Mouse (Mus musculus): ENCODE results near the gene Mks1. TPM values are rescaled to one million over a fixed set of nuclear protein-coding genes. Genes with fewer than 3 reads are reported as not detected.
A peak's percentile ranks its signal among the peaks of the same experiment; 100 is the strongest.

The Mks1 gene
- polyA plus RNA-seq, 1 experiment: 10.2 TPM

DNA sequence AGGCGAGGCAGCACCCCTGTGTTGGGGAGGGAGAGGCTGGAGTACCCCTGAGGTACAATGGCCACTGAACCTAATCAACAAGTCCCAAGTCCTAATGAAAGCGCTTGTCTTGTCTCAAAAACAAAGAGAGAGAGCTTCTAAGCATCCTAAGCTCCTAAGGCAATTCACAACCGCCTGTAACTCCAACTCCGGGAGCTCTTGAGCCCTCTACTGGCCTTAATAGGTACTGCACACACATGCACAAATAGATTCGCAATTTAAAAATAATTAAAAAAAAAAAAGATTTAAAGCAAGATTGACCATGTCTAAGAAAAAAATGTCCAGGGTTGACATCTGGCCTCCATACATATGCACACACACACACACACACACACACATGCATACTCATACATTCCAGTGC lies 30.5 kb downstream of the Mks1 start:
- WGBS: 40% methylated on average over 5 of the region's 5 CpGs
- Histone ChIP-seq H3K4me1 (ENCODE audit: control insufficient read depth, insufficient read depth, low read length) (peaks cover 2% of the 10 kb centered on the region; the same call in 1 of the 2 replicates), H3K4me3 (replicated peaks; ENCODE audit: control insufficient read depth, low read depth, low read length) (no peak overlapping the region), H3K27ac (ENCODE audit: control insufficient read depth, insufficient read depth, low read depth, low read length, poor library complexity) (no peak overlapping the region)
- TF ChIP-seq CTCF (IDR thresholded peaks at IDR 0.05; ENCODE audit: control insufficient read depth, insufficient read depth, low read length): 0 out of 2 replicates have a peak, but pooled peaks have one; percentile 4
- no peak for TF ChIP-seq POLR2A (IDR thresholded peaks at IDR 0.05; ENCODE audit: borderline replicate concordance, control insufficient read depth, low read depth, low read length)

DNA sequence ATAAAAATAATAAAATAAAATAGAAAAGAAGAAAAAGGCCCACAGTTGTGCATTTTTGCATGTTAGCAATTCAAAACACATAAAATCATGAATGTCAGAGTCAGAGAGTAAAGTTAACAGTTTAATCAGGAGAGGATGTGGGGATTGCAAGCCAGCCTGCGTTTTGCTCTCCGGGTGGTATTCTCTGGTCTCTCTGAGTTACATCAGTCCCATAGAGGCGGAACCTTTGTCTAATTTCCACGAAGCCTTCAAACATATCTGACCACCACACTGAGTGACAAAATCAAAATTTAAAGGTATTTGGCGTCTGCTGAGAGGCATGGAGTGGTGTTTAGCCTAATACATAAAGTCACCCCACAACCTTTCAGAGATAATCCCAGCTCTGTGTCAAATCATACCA lies 31.8 kb downstream of the Mks1 start:
- no peak for TF ChIP-seq POLR2A (IDR thresholded peaks at IDR 0.05; ENCODE audit: borderline replicate concordance, control insufficient read depth, low read depth, low read length)
- 71% methylated on average over 5 of the region's 5 CpGs for WGBS
- Histone ChIP-seq H3K27ac (ENCODE audit: control insufficient read depth, insufficient read depth, low read depth, low read length, poor library complexity) (no peak overlapping the region), H3K4me1 (ENCODE audit: control insufficient read depth, insufficient read depth, low read length) (peaks cover 2% of the 10 kb centered on the region; the same call in 1 of the 2 replicates), H3K4me3 (replicated peaks; ENCODE audit: control insufficient read depth, low read depth, low read length) (no peak overlapping the region)

DNA sequence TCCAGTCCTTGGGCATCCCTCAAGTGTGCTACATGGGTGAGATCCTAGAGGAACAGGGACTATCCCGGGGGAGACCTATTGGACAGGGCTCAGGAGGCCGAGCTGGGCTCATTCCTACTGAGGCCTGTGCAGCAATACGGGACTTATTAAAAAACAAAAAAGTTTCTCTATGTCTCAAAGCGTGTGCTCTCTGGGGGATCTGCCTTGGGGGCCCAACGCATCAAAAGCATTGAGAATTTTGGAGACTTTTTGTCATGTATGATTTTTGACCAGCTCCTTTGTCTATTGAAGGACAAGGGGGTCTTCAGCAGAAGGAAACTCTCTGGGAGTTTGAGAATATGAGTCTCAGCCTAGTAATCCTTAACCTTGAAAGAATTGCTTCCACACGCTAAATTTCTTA lies 39.2 kb downstream of the Mks1 start, which contains the start of gene Olfr462:
Gene Olfr462, minus strand, starts transcription at position 101 of the 400 bp plus-strand sequence.
- TF ChIP-seq POLR2A (IDR thresholded peaks at IDR 0.05; ENCODE audit: borderline replicate concordance, control insufficient read depth, low read depth, low read length): no peak
- TF ChIP-seq CTCF (IDR thresholded peaks at IDR 0.05; ENCODE audit: control insufficient read depth, insufficient read depth, low read length): no peak
- WGBS: 78% methylated on average over 6 of the region's 6 CpGs
- H3K27ac ChIP-seq (ENCODE audit: control insufficient read depth, insufficient read depth, low read depth, low read length, poor library complexity): no peak within 1 kb of the TSS
- no peak within 1 kb of the TSS for H3K4me3 ChIP-seq (replicated peaks; ENCODE audit: control insufficient read depth, low read depth, low read length)
- H3K4me1 ChIP-seq (ENCODE audit: control insufficient read depth, insufficient read depth, low read length): no peaks in the 10 kb centered on the region

DNA sequence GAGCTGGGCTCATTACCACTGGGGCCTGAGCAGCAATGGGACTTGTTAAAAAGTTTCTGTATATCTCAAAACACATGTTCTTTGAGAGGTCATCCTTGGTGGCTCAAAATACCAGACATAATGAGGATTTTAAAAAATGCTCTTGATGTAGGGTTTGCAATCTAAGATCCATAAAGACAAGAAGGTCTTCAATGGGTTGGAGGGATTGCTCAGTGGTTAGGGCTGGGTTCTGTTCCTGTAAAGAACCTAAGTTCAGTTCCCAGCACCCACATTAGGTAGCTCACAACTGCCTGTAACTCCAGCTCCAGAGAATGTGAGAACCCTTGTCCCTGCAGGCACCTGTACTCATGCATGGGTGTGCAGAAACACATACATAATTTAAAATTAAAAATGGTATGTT lies 44.3 kb downstream of the Mks1 start, which contains the start of gene Olfr463:
Gene Olfr463, minus strand, starts transcription at position 101 of the 400 bp plus-strand sequence.
- TF ChIP-seq CTCF (IDR thresholded peaks at IDR 0.05; ENCODE audit: control insufficient read depth, insufficient read depth, low read length) (no peak), POLR2A (IDR thresholded peaks at IDR 0.05; ENCODE audit: borderline replicate concordance, control insufficient read depth, low read depth, low read length) (no peak)
- Histone ChIP-seq H3K4me1 (ENCODE audit: control insufficient read depth, insufficient read depth, low read length) (peaks cover 2% of the 10 kb centered on the region), H3K4me3 (replicated peaks; ENCODE audit: control insufficient read depth, low read depth, low read length) (no peak within 1 kb of the TSS), H3K27ac (ENCODE audit: control insufficient read depth, insufficient read depth, low read depth, low read length, poor library complexity) (no peak within 1 kb of the TSS)

DNA sequence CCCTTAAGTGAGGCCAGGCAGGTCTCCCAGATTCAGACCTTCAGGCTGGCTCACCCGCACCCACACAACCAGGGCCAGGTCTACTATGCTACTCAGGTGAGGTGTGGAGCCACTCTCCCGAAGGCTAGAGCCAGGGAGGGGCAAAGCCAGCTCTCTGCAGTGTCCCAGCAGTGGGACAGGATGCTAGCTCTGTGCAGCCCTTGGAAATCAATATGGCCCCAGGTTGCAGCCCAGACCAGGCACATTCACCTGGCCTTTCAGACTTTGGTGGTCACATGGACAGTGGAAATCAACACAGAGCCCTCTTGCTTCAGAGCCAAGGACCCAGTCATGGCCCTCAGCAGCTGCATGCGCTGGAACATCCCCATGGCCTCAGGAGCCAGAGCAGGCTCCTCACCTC lies 51.3 kb downstream of the Mks1 start:
- Histone ChIP-seq H3K27ac (ENCODE audit: control insufficient read depth, insufficient read depth, low read depth, low read length, poor library complexity) (no peak overlapping the region), H3K4me1 (ENCODE audit: control insufficient read depth, insufficient read depth, low read length) (peaks cover 2% of the 10 kb centered on the region), H3K4me3 (replicated peaks; ENCODE audit: control insufficient read depth, low read depth, low read length) (no peak overlapping the region)
- WGBS: 64% methylated on average over 3 of the region's 3 CpGs
- no peak for TF ChIP-seq CTCF (IDR thresholded peaks at IDR 0.05; ENCODE audit: control insufficient read depth, insufficient read depth, low read length)

Other genes with a start within 250 kb of the Mks1 start
- not detected in 2 replicates for gene Hsf5, start 236.1 kb upstream of the Mks1 start, polyA plus RNA-seq (2011; ENCODE audit: insufficient read depth, insufficient read length, low replicate concordance, missing spikeins)
- gene Rnf43, start 190.5 kb upstream of the Mks1 start, polyA plus RNA-seq (2011; ENCODE audit: insufficient read depth, insufficient read length, low replicate concordance, missing spikeins): 0.97 and 3.9 TPM in 2 replicates
- 38.9 and 127 TPM in 2 replicates for gene Supt4a, start 115.7 kb upstream of the Mks1 start, polyA plus RNA-seq (2011; ENCODE audit: insufficient read depth, insufficient read length, low replicate concordance, missing spikeins)
- 18.0 and 50.9 TPM in 2 replicates for gene Tspoap1, start 92.7 kb upstream of the Mks1 start, polyA plus RNA-seq (2011; ENCODE audit: insufficient read depth, insufficient read length, low replicate concordance, missing spikeins)
- 330 and 630 TPM in 2 replicates for gene Mpo, start 59.6 kb upstream of the Mks1 start, polyA plus RNA-seq (2011; ENCODE audit: insufficient read depth, insufficient read length, low replicate concordance, missing spikeins)
- not detected in 2 replicates for gene Lpo, start 24.9 kb upstream of the Mks1 start, polyA plus RNA-seq (2011; ENCODE audit: insufficient read depth, insufficient read length, low replicate concordance, missing spikeins)
- 1.6 and 8.2 TPM in 2 replicates for gene Epx, start 22.3 kb downstream of the Mks1 start, polyA plus RNA-seq (2011; ENCODE audit: insufficient read depth, insufficient read length, low replicate concordance, missing spikeins)
- gene Olfr462, start 39.1 kb downstream of the Mks1 start, polyA plus RNA-seq (2011; ENCODE audit: insufficient read depth, insufficient read length, low replicate concordance, missing spikeins): not detected in 2 replicates
- not detected in 2 replicates for gene Olfr463, start 44.2 kb downstream of the Mks1 start, polyA plus RNA-seq (2011; ENCODE audit: insufficient read depth, insufficient read length, low replicate concordance, missing spikeins)
- not detected in 2 replicates for gene Olfr464, start 67.8 kb downstream of the Mks1 start, polyA plus RNA-seq (2011; ENCODE audit: insufficient read depth, insufficient read length, low replicate concordance, missing spikeins)
- 50.1 and 63.0 TPM in 2 replicates for gene Dynll2, start 134.3 kb downstream of the Mks1 start, polyA plus RNA-seq (2011; ENCODE audit: insufficient read depth, insufficient read length, low replicate concordance, missing spikeins)
- gene Srsf1, start 194.2 kb downstream of the Mks1 start, polyA plus RNA-seq (2011; ENCODE audit: insufficient read depth, insufficient read length, low replicate concordance, missing spikeins): 219 and 249 TPM in 2 replicates
- 10.8 and 16.7 TPM in 2 replicates for gene Vezf1, start 215.1 kb downstream of the Mks1 start, polyA plus RNA-seq (2011; ENCODE audit: insufficient read depth, insufficient read length, low replicate concordance, missing spikeins)
- gene Cuedc1, start 244.8 kb downstream of the Mks1 start, polyA plus RNA-seq (2011; ENCODE audit: insufficient read depth, insufficient read length, low replicate concordance, missing spikeins): 14.4 and 15.9 TPM in 2 replicates

All from bone marrow, adult 2 months (tissue).